Mouse (Mus musculus) left cerebral cortex, postnatal 36 days (tissue): ENCODE measurements around the gene Gm38393. TPM values are rescaled to one million over a fixed set of nuclear protein-coding genes. Genes with fewer than 3 reads are reported as not detected.
A peak's percentile ranks its signal among the peaks of the same experiment; 100 is the strongest.

ENCODE experiments used
- DNase-seq, 2 experiments: peaks; one replicate each; pipeline ENCODE4 v3.0.0; 2021 to 2022; ENCODE audit warnings: low spot score in 2 of 2, mixed read lengths in 1 of 2
- intact Hi-C: fragments of 180-260 bp; cut with DNase I; formaldehyde crosslinking; loops from one replicate; pipeline ENCODE4 v1.15.1; 2025
- total RNA-seq, 2 experiments: library from RNA; stranded (reverse); gene quantifications; 2 replicates each; pipeline ENCODE4 v1.2.3; 2021

Gene Gm38393
- 10 to 100 TPM; 59.3 to 81.3 TPM for total RNA-seq

DNA sequence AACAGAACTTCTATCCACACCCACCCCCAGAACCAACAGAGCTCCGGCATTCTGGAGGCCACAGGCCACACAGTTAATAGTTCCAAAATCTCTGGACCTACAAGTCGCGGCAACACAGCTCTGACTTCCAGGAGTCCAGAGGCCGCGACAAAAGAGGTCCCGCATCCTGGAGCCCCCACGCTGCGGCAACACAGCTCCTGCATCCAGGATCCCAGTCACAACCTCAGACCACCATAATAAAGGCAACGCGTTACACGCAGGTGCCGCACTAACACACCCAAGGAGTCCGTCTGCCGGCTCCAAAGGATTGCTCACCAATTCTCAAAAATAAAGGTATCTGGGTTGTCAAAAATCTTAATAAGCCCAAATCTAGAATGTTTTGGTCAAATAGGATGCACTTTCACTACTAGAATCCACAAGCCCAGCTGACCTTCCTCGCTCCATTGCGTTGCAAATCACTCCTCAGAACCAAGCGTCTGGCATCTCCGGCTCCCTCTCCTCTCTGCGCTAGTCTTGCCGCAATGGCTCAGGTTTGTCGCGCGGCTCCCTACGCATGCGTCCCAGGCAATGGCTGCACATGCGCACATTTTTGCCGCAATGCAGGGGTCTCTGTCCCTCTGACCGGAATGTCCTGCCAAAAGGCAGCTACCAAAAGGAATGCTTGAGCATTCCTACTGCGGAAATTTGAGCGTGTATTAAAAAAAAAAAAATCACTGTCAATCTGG, at the start of gene Gm38393, which contains the start of gene Snurf:
Gene Gm38393, minus strand, starts transcription at position 459 of the 725 bp plus-strand sequence.
Gene Snurf, minus strand, starts transcription at position 444 of the 725 bp plus-strand sequence.
- DNase-seq = peak; percentile 79 to 83
- intact Hi-C loops = loop anchor here (5.0 kb wide), 2 partner anchors 43 to 243 kb away; no protein-coding TSS in a partner anchor

DNA sequence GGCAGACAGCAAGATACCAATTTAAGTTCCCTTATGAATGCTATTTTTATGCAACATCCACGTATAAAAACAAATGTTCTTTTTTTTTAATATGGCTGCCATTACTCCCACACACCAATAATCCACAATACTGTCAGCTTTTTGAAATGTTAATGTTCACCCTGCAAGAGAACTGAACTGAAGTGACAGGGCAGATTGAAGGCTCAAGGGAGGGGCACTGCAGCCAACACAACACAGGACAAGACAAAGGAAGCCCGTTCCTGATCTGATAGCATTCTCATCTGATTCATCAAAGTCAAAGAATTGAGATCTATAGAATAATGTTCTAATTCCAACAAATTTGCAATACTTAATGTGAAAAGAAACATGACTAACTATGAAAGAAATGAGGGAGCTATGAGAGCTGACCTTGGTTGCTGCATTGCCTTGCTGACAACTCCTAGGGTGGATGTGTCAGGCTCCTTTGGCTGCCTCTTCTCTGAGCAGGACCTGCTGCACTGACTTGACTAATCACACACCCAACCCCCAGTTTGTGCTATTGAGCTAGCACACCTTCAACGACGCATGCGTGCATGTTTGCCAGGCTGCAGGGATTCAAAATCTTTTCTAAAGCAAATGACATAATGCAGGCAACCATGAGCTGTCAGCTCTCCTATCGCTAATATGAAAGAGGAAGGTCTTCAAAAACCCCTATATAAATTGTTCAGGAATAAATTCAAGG, 42.8 kb upstream of the Gm38393 start:
- DNase-seq = peak; percentile 21 to 31
- intact Hi-C loops = loop anchor here (5.0 kb wide), 1 partner anchor 40 kb away; the partner anchor contains the start of genes Gm38393 and Snurf

DNA sequence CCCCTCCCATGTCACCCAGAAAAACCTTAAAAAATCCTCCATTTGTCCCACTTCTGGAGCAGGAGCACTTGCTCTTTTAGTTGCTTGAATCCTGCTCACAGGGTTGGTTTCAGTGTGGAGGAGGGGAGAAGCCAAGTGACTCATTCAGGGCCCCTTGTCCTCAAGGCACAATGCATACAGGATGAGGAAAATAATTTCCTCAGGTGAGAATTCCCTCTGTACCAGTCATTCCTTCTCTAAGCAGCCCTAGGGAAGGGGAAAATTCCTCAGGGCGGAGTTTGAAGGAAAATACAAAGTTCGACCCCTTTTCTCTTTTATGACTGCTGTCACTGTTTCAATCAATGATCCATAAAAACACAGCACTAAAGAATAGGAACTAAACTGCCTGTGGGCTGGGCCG, 8.3 kb upstream of the Gm38393 start:
- DNase-seq = no peak
- intact Hi-C loops = no loop called here

DNA sequence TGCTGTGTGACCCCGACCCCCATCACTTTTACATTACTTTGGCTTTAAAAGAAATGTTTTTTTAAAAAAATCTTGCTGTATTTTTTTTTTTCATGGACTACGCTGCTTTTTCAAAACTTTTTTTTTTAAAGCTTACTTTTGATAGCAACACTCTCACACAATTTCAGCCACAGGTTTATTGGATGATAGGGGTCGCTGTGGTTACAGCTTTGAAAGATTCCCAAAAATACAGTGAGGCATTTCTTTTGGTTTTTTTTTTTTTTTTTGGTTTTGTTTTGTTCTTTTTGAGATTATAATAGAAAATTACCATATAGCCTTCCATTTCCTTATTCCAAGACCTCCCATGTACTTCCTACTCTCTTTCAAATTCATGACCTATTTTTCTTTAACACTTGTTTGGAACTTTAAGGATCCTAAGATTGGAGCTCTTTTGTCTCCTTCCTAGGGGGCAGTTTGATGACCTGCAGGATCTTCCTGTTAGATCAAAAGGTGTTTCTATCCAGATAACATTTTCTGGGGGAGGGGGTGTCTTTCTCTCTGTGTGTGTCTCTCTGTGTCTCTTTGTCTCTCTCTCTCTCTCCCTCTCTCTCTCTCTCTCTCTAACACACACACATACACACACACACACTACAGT, 3.0 kb upstream of the Gm38393 start:
- intact Hi-C loops = loop anchor here (5.0 kb wide), 2 partner anchors 39 to 239 kb away; no protein-coding TSS in a partner anchor
- DNase-seq = no peak

DNA sequence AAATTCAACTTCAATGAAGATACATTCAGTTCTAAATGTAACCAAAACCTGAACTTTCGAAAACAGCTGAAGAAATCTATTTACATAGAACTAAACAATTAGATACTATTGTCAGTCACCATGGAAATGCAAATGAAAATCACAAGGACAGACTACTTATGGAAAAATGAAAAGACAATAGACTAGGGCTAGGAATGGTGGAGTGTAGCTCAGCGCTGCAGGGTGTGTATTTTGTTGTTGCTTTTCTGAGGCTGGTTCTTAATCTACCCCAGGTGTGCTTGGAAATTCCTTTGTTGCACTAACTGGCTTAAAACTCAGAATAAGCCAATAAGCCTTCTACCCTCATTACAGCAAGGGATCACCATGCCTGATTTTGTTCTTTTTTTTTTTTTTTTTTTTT, 1.4 kb upstream of the Gm38393 start:
- DNase-seq = no peak
- intact Hi-C loops = loop anchor here (5.0 kb wide), 2 partner anchors 41 to 241 kb away; no protein-coding TSS in a partner anchor

DNA sequence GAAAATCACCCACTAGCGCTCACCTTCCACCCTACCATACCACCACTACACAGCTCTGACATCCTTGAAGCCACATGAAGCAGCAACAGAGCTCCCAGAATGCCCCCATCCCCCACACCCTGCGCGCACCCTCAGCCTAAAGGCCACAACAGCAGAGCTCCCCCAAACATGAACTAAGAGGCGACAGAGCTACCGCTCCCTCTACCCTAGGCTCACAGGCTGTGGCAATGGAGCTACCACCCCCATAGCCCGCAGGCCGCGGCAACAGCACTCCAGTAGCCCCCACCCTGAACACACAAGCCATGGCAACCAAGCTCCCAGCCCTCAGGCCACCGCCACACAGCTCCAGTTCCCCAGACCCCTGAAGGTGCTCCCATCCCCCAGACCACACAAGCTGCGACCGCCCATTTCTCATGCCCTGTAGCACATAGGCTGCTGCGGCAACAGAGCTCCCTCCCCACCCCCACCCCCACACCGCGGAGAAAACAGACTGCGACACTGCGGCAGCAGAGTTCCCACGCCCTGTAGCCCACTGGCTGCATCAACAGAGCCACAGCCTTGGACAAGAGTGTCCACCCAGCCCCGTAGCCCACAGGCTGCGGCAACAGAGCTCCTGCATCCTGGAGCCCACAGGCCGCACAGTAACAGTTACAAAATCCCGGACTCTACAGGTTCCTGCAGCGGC, 801 bp downstream of the Gm38393 start:
- intact Hi-C loops = no loop called here
- peak; percentile 27 to 44 for DNase-seq

DNA sequence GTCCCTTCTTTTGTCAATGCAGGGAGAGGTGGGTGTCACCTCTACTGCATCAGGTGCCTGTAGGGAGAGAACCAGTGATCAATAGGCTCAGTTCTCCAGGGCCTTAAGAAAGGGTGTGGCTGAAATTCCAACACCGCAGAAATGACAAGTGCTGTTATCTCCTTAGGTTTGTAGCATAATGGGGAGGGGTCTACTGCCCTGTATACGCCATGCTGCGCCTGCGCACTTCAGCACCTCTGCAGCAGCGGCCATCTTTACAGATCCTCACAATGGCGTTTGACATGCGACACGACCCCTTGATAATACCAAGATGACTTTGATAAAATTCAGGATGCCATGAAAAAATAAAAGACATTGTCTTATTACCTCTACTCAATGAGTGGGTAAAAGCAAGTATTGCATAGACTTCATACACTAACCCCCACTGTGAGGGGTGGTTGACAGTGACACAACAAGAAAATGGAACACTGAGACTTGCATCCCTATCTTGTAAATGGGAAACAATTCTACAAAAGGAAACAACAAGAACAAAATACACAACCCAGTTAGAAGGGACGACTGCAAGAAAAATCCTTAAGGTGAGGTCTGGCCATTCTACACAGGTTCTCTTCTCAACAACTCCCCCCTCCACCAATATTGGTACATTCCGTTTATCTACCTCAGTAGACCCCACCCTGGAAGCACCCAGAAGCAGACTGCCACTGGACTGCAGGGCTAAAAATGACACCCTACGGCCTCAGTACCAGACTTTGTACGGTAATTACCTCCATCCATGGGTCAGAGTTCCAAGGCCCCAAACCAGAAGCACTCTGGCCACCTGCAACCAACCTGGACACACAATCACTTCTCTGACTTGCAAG, 1.6 kb downstream of the Gm38393 start:
- intact Hi-C loops = no loop called here
- peak; percentile 21 to 38 for DNase-seq

DNA sequence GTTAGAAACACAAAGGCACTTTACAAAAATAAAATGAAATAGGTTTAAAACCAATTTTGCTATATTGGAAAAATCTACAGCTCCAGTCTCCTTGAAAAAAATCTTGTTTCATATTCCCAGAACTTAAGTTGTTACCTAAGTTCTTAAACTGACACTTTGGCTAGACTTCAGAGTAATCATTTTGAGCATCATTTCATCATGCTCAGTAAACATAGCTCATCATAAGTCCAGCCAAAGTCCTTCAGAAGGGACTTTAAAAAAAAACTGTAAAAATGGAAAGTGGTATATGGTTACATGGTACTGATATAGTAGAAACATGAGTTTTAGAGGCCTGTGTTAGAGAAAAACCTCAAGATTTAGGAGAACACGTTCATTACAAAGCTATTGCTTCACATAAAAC, 26.2 kb downstream of the Gm38393 start:
- intact Hi-C loops = no loop called here
- no peak for DNase-seq

Other genes starting within 250 kb of the Gm38393 start
- gene Snurf, start within 50 bp of the Gm38393 start, total RNA-seq = 1,000 to 10,000 TPM; 2,435 to 2,615 TPM
- 100 to 1,000 TPM; 846 to 963 TPM for gene Snrpn, start 135.2 kb upstream of the Gm38393 start, total RNA-seq